9 mouse cellular contexts compared by ENCODE assay signal in the genomic region with DNA sequence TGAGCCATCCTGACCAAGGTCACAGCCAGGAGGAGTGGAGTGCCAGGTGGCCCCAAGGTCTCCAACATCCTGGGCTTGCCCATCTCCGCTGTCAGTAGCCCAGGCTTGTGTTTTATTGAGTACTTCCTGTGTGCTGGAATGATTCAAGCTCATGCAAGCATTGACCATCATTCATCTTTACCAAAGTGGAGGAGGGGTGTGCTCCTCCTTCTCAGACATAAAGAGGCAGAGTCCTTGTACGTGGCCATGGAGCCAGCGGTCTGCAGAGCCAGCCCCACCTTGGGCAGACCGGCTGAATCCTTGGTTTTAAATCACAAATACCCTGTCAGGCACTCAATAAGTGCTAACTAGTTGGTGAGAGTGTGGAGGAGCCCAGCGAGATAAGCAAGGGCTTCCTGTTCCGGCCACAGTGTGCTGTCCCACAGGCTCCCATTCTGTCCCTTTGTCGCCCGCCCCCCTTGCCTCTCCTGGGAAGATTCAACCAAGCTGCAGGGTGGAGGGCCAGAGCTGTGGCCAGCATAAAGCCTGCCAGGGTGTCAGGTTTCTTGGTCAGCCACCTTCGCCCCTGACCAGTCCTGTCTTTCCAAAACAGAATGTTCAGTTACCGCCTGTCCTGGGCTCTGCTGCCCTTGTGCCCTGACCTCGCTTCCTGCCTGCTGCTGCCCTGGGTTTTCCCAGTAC.
DNase-seq lines count a peak whose midpoint lies in the region; ATAC-seq and TF ChIP-seq lines count a peak whose summit lies in the region.
"Had no signal": no experiment of that assay in that cellular context is flagged by ENCODE, and none has a peak within 500 bp of the region (broad histone marks: within the 10 kb centered on the region; RNA-seq: fewer than 3 reads in every experiment).

No protein-coding gene starts in this region.

- no peak overlapping the region for H3K4me2 ChIP-seq in hindbrain, embryonic 12.5 days (replicated peaks)

- intact Hi-C loops in left cerebral cortex, postnatal 10 days (cut with DNase I): no loop called here
- intact Hi-C loops in left cerebral cortex, adult 2 months (cut with DNase I): no loop called here

- no peak for TF ChIP-seq CTCF in left cerebral cortex, adult 2 months (IDR thresholded peaks at IDR 0.05)

- no peak overlapping the region for H3K9ac ChIP-seq in hindbrain, embryonic 12.5 days

- WGBS in hindbrain, embryonic 10.5 days: 26% methylated on average over 11 of the region's 11 CpGs
- 35% methylated on average over 11 of the region's 11 CpGs for WGBS in hindbrain, embryonic 12.5 days

- no peak overlapping the region for H3K4me3 ChIP-seq in hindbrain, embryonic 10.5 days
- no peak overlapping the region for H3K4me3 ChIP-seq in hindbrain, embryonic 12.5 days
- H3K4me3 ChIP-seq in left cerebral cortex, adult 2 months: no peak overlapping the region

- peaks cover 56% of the 10 kb centered on the region for H3K4me1 ChIP-seq in hindbrain, embryonic 10.5 days (replicated peaks)
- H3K4me1 ChIP-seq in hindbrain, embryonic 12.5 days: peaks cover 10% of the 10 kb centered on the region

- no peak for ATAC-seq in hindbrain, embryonic 12.5 days (ENCODE audit: low FRiP score)
- ATAC-seq in megakaryocyte-erythroid progenitor cell, adult 5-6 weeks (replicated peaks; ENCODE audit: low FRiP score, low TSS enrichment, poor library complexity, severe bottlenecking): 0 out of 2 replicates have a peak, but pooled peaks have one; percentile 32

- H3K36me3 ChIP-seq in hindbrain, embryonic 10.5 days: no peaks in the 10 kb centered on the region
- H3K36me3 ChIP-seq in hindbrain, embryonic 12.5 days: no peaks in the 10 kb centered on the region

- H3K9me3 ChIP-seq in hindbrain, embryonic 10.5 days: no peaks in the 10 kb centered on the region
- H3K9me3 ChIP-seq in hindbrain, embryonic 12.5 days (replicated peaks): no peaks in the 10 kb centered on the region

- peak; percentile 53 for DNase-seq in hindbrain, embryonic 10.5 days (ENCODE audit: low spot score)
- peak; percentile 85 for DNase-seq in heart, adult 8-10 months (ENCODE audit: low spot score)
- DNase-seq in kidney, postnatal 10 days: peak; percentile 76
- no peak for DNase-seq in left cerebral cortex, postnatal 10 days (ENCODE audit: extremely low spot score in 1 of 2, low spot score in 2 of 2)
- DNase-seq in right cerebral cortex, adult 2 months (ENCODE audit: low spot score in 2 of 2): no peak
- DNase-seq in left cerebral cortex, adult 2 months (ENCODE audit: extremely low spot score in 1 of 2, low spot score in 2 of 2): no peak

- H3K27ac ChIP-seq in hindbrain, embryonic 10.5 days: peak overlapping the region; percentile 58; the same call in 1 of the 2 replicates
- H3K27ac ChIP-seq in hindbrain, embryonic 12.5 days: no peak overlapping the region
- no peak overlapping the region for H3K27ac ChIP-seq in left cerebral cortex, adult 2 months
- H3K27ac ChIP-seq: macrophage had no signal

- no peaks in the 10 kb centered on the region for H3K27me3 ChIP-seq in hindbrain, embryonic 10.5 days (ENCODE audit: insufficient read depth, poor library complexity, severe bottlenecking)
- 0 out of 2 replicates have a peak, but pooled peaks cover 3% of the 10 kb centered on the region for H3K27me3 ChIP-seq in hindbrain, embryonic 12.5 days

Comparison
In these comparisons a context has a peak if more than half of its experiments do, and no peak if none do; other contexts are left out.
1. DNase-seq: peak in hindbrain, embryonic 10.5 days (single experiment), heart, adult 8-10 months (single experiment) and kidney, postnatal 10 days (single experiment); none in left cerebral cortex, postnatal 10 days (0 of 2), right cerebral cortex, adult 2 months (0 of 2) and left cerebral cortex, adult 2 months (0 of 2).